Mouse (Mus musculus) forebrain, embryonic 16.5 days (tissue): ENCODE results near the gene Hirip3. TPM values are rescaled to one million over a fixed set of nuclear protein-coding genes. Genes with fewer than 3 reads are reported as not detected.

Source experiments
- ATAC-seq: fragments of 200-750 bp; cut with Nextera tagmentation; 2 replicates; pipeline ENCODE4 v1.8.0; 2017; ENCODE audit warnings: mild to moderate bottlenecking, moderate library complexity
- H3K27ac ChIP-seq: fragments of 300-500 bp; sonication (generic); 2 replicates; pipeline ENCODE4 v1.5.1; 2014; ENCODE audit warnings: low read length, control low read depth
- H3K27me3 ChIP-seq: fragments of 300-500 bp; sonication (generic); replicated peaks from 2 replicates; pipeline ENCODE4 v1.6.1; 2014; ENCODE audit warnings: low read length; ENCODE audit not compliant: control insufficient read depth, insufficient read depth
- H3K36me3 ChIP-seq: fragments of 300-500 bp; sonication (generic); 2 replicates; pipeline ENCODE4 v1.6.1; 2014; ENCODE audit not compliant: control insufficient read depth, insufficient read depth
- H3K4me1 ChIP-seq: fragments of 300-500 bp; sonication (generic); replicated peaks from 2 replicates; pipeline ENCODE4 v1.6.1; 2014; ENCODE audit warnings: low read length; ENCODE audit not compliant: control insufficient read depth, insufficient read depth
- H3K4me2 ChIP-seq: fragments of 300-500 bp; sonication (generic); 2 replicates; pipeline ENCODE4 v1.6.1; 2014; ENCODE audit warnings: mild to moderate bottlenecking, low read length, control low read depth
- H3K4me3 ChIP-seq: fragments of 300-500 bp; sonication (generic); replicated peaks from 2 replicates; pipeline ENCODE4 v1.5.1; 2014; ENCODE audit warnings: mild to moderate bottlenecking, low read length, control low read depth
- H3K9ac ChIP-seq: fragments of 300-500 bp; sonication (generic); replicated peaks from 2 replicates; pipeline ENCODE4 v1.6.1; 2014; ENCODE audit warnings: low read depth, low read length, control low read depth
- H3K9me3 ChIP-seq: fragments of 300-500 bp; sonication (generic); 2 replicates; pipeline ENCODE4 v1.6.1; 2016; ENCODE audit warnings: low read length; ENCODE audit not compliant: control insufficient read depth
- WGBS: fragments of 180-500 bp; shearing (Covaris S2); extraction: QIAGEN DNeasy Blood & Tissue Kit; methylation state at CpG from one replicate; pipeline ENCODE4 v1.1.7; 2014; 5-methylcytosine and 5-hydroxymethylcytosine counted together
- polyA plus RNA-seq: library from polyadenylated mRNA; unstranded; fragments of >200 nt; fragmentation: Nextera tagmentation; extraction: Ambion mirVana; gene quantifications from 2 replicates; pipeline ENCODE4 v1.2.1, GENCODE M21; 2015

Gene Hirip3
- polyA plus RNA-seq, 1 experiment from 2014 or later: 28.1 TPM

DNA sequence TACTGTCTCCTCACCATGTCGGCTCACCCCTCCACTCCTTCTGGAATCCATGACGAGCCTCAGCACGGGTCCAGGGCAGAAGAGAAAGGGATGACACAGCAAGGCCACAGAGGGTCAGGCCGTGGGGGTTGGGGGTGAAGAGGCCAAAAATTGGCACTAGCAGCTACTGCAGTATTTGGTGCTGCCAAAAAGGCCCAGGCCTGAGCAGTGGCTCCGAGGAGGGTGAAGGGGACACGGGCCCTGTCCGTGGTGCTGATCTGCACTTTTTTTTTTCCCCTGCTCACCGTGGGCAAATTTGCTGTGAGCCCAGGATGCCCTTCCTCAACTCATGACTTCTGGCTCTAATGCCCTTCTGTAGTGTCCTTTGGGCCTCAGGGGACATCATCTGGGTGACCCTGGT is 36.4 kb upstream of the Hirip3 start:
- no peak for ATAC-seq

DNA sequence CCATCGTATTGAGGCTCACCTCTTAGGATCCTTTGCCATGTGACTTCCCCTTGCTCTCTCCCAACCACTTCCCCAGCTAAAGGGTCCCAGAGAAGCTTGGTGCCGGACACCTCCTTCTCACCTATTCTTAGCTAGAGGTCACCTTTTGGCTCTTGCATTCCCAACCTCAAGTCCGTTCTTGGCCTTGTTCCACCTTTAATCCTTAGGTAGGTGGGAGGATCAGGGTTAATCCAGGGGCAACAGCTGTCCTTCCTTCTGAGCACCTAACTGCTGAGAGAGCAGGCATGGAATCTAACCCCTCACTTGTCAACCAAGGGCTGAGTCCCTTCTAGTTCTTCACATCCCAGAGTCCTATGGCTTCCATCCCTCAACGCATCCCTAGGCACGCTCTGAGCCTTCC is 35.8 kb upstream of the Hirip3 start:
- Histone ChIP-seq H3K9me3 (no peaks in the 10 kb centered on the region), H3K36me3 (no peaks in the 10 kb centered on the region), H3K27me3 (no peaks in the 10 kb centered on the region), H3K4me2 (no peak overlapping the region), H3K4me1 (peaks cover 28% of the 10 kb centered on the region), H3K27ac (no peak overlapping the region), H3K9ac (no peak overlapping the region), H3K4me3 (no peak overlapping the region)
- ATAC-seq: no peak
- 80% methylated on average over 5 of the region's 5 CpGs for WGBS

More for the DNA sequence above, 36.4 kb upstream of the Hirip3 start:
- WGBS: 29% methylated on average over 8 of the region's 8 CpGs
- no peaks in the 10 kb centered on the region for H3K9me3 ChIP-seq
- no peaks in the 10 kb centered on the region for H3K27me3 ChIP-seq
- H3K27ac ChIP-seq: no peak overlapping the region
- H3K9ac ChIP-seq: no peak overlapping the region
- peaks cover 28% of the 10 kb centered on the region for H3K4me1 ChIP-seq
- no peak overlapping the region for H3K4me2 ChIP-seq
- no peak overlapping the region for H3K4me3 ChIP-seq
- no peaks in the 10 kb centered on the region for H3K36me3 ChIP-seq

DNA sequence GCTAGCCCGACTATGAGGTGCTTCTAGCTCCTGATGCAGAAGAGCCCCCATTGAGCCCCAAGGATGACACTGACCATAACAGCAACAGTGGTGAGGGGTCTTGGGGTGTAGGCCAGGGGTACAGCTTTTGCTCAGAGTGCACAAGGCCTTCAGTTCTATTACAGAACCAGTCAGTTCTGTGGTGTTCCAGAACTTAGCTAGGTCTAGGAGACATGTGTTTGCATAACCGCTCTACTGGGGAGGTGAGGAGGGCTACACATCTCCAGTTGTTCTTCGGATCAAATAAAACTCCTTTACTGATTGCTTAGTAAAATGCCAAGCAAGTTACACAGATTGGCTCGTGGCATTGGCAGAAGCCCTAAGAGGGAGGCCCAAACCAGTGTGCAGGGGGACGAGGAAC is 30.2 kb upstream of the Hirip3 start, which contains the start of gene 4930451I11Rik:
TSS of gene 4930451I11Rik (minus strand) at position 101 of the 400 bp plus-strand sequence.
- ATAC-seq: peak; percentile 43; the same call in 1 of the 2 replicates
- Histone ChIP-seq H3K36me3 (no peaks in the 10 kb centered on the region), H3K4me2 (peak within 1 kb of the TSS; percentile 65), H3K27ac (no peak within 1 kb of the TSS), H3K9ac (0 out of 2 replicates have a peak within 1 kb of the TSS, but pooled peaks have one; percentile 34), H3K27me3 (no peaks in the 10 kb centered on the region), H3K4me3 (peak within 1 kb of the TSS; percentile 35), H3K4me1 (peaks cover 6% of the 10 kb centered on the region), H3K9me3 (no peaks in the 10 kb centered on the region)
- 58% methylated on average over 5 of the region's 5 CpGs for WGBS

DNA sequence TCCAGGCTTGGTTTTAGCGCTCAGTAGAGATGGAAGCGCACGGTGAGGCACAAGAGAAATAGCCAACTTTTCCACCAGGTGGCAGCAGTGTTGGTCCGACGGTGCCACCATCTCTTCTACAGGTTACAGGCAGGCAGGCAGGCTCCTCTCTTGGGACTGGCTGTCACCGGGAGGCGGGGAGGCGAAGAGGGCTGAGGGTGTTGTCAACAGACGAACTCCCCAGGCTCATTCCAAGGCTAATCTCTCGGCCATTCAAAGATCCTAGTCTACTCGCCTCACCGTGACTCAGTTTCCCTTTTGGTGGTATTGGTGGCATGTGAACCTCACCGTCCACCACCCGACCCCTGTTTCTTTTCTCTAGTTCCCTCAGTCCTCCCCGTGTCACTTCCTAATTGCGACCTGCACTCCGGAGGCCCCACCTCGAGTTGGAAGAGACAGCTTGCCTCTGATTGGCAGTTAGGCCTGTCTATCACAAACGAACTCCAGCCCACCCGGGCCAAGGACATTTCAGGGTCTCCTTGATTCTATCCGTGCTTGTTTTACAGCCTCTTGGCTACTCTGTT is 29.7 kb upstream of the Hirip3 start:
- Histone ChIP-seq H3K4me2 (peak overlapping the region; percentile 65), H3K9me3 (no peaks in the 10 kb centered on the region), H3K4me1 (peaks cover 6% of the 10 kb centered on the region), H3K4me3 (peak overlapping the region; percentile 35), H3K36me3 (no peaks in the 10 kb centered on the region), H3K27me3 (no peaks in the 10 kb centered on the region), H3K27ac (no peak overlapping the region), H3K9ac (0 out of 2 replicates have a peak overlapping the region, but pooled peaks have one; percentile 34)
- ATAC-seq: peak; percentile 92
- WGBS: under 1% methylated on average over 21 of the region's 21 CpGs

DNA sequence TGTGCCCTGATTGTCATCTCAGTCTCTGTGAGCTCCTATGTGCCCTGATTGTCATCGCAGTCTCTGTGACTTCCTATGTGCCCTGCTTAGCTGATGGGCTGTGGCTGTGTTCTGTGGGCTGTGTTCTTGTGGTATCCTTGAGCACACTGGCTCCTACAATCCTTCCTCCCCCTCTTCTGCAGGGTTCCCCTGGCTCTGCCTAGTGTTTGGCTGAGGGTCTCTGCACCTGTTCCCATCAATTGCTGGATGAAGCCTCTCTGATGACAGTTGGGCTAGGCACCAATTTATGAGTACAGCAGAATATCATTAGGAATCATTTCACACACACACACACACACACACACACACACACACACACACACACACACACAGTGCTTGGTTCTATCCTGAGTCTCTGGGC is 28.5 kb upstream of the Hirip3 start:
- H3K27me3 ChIP-seq: no peaks in the 10 kb centered on the region
- H3K4me3 ChIP-seq: no peak overlapping the region
- H3K9ac ChIP-seq: no peak overlapping the region
- WGBS: 100% methylated on average over 1 of the region's 1 CpGs
- peaks cover 6% of the 10 kb centered on the region for H3K4me1 ChIP-seq
- no peaks in the 10 kb centered on the region for H3K9me3 ChIP-seq
- H3K4me2 ChIP-seq: no peak overlapping the region
- no peaks in the 10 kb centered on the region for H3K36me3 ChIP-seq
- no peak for ATAC-seq
- no peak overlapping the region for H3K27ac ChIP-seq

DNA sequence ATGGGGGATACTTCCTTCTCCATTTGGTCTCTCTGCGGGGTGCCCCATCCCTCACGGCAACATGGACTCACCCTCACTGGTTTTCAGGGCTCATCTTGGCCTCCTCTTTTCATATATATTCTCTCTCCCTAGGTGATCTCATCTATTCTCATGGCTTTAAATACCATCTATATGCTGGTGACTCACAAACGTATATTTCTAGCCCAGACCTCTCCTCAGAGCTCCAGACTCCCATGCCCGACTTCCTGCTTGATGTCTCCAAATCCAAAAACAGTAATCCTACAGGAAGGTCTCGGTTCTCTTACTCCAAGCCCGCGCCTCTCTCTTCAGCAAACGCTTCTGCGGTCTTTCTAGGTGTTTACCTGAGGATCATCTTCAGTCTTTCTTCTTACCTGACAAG is 18.5 kb upstream of the Hirip3 start:
- no peak overlapping the region for H3K27ac ChIP-seq
- H3K9ac ChIP-seq: no peak overlapping the region
- H3K9me3 ChIP-seq: no peaks in the 10 kb centered on the region
- ATAC-seq: no peak
- 0 out of 2 replicates have a peak, but pooled peaks cover under 1% of the 10 kb centered on the region for H3K27me3 ChIP-seq
- H3K4me2 ChIP-seq: no peak overlapping the region
- no peak overlapping the region for H3K4me3 ChIP-seq
- H3K36me3 ChIP-seq: no peaks in the 10 kb centered on the region
- H3K4me1 ChIP-seq: peaks cover 8% of the 10 kb centered on the region
- WGBS: 80% methylated on average over 9 of the region's 9 CpGs

DNA sequence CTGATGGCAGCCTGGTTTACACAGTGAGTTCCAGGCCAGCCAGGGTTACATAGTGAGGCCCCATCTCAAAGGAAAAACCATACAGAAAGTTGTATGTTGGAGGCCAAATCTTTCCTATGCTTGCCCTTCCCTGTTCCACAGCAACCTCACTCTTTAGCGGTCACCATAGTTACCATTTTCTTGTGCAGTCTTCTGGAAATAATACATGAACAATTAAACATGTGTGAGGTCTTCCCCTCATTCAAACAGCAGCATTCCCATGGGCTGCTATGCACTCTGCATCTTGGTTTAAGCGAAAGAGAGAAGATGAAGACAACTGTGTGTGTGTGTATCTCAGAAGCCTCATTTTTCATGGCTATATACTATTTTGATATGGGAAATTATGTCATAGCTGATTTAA is 16.3 kb upstream of the Hirip3 start:
- H3K27ac ChIP-seq: no peak overlapping the region
- H3K9ac ChIP-seq: no peak overlapping the region
- no peaks in the 10 kb centered on the region for H3K9me3 ChIP-seq
- no peak for ATAC-seq
- peaks cover 19% of the 10 kb centered on the region for H3K4me1 ChIP-seq
- WGBS: 12% methylated on average over 2 of the region's 2 CpGs
- no peak overlapping the region for H3K4me2 ChIP-seq
- H3K27me3 ChIP-seq: peaks cover 4% of the 10 kb centered on the region; the same call in 1 of the 2 replicates
- H3K4me3 ChIP-seq: no peak overlapping the region
- H3K36me3 ChIP-seq: no peaks in the 10 kb centered on the region

DNA sequence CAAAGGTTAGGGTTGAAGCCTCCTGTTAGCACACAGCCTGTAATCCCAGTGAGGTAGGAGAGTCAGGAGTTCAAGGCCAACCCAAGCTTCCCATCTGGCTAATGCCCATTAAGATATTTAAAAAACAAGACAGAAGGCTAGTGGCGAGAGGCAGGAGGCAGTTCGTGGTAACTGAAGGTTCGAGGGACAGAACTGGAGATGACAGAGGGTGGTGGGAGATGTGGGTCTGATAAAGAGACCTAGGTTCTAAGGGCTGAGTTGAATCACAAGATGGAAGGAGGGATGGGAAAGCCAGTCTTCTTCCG is 14.7 kb upstream of the Hirip3 start, which contains the start of gene Doc2a:
TSS of gene Doc2a (plus strand) at position 301 of the 305 bp plus-strand sequence.
- no peaks in the 10 kb centered on the region for H3K36me3 ChIP-seq
- H3K4me3 ChIP-seq: peak within 1 kb of the TSS; percentile 60
- no peak for ATAC-seq
- peaks cover 19% of the 10 kb centered on the region for H3K4me1 ChIP-seq
- peak within 1 kb of the TSS; percentile 100 for H3K4me2 ChIP-seq
- H3K9ac ChIP-seq: peak within 1 kb of the TSS; percentile 69
- no peaks in the 10 kb centered on the region for H3K9me3 ChIP-seq
- H3K27ac ChIP-seq: no peak within 1 kb of the TSS
- WGBS: 27% methylated on average over 4 of the region's 4 CpGs
- H3K27me3 ChIP-seq: peaks cover 4% of the 10 kb centered on the region; the same call in 1 of the 2 replicates

DNA sequence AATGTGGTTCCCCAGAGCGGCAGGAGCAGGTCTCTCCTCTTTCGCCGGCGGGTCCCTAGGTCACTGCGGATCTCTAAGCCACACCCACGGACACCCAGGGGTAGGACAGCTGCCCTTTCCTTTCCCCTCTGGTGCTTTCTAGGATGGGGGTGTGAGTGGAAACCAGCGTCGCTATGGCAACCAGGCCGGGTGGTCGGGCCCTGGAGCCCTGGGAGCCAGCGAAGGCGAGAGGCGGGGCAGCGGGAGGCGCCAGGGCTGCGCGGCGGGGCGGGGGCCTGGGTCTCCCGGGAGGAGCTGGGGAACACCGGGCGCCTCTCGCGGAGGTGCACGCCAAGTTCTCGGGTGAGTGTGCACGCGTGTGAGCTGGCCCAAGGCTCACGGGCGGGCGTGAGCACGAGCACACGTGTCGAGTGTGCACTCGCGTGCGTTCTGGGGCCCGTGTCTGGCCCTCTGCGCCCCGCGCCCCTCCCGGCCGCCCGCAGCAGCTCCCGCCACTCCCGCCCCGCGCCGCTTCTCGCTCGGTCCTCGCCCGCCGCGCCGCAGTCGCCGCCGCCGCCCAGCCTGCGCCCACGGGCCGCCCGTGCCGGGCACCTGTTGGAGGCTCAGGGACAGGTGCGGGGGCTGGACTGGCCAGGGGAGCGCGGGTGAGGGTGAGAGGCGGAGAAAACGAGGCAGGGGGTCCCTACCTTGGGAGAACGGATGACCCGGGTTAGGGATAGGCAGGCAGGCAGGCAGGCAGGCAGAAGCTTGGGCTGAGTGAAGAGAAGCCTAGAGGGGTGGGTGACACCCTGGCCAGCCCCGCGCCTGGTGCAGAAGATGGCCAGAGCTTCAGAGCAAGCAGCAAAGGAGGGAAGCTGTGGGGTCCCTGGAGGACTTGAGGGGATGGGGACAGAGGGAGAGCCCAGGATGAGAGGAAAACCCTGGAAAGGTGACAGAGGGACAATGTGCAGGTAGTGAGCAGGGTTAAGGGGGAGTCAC is 14.1 kb upstream of the Hirip3 start:
- peak overlapping the region; percentile 60 for H3K4me3 ChIP-seq
- peak overlapping the region; percentile 100 for H3K4me2 ChIP-seq
- 1% methylated on average over 67 of the region's 74 CpGs for WGBS
- H3K9ac ChIP-seq: peak overlapping the region; percentile 69
- ATAC-seq: peak; percentile 60
- no peaks in the 10 kb centered on the region for H3K9me3 ChIP-seq
- 0 out of 2 replicates have a peak, but pooled peaks cover 3% of the 10 kb centered on the region for H3K36me3 ChIP-seq
- no peak overlapping the region for H3K27ac ChIP-seq
- H3K27me3 ChIP-seq: peaks cover 4% of the 10 kb centered on the region; the same call in 1 of the 2 replicates
- peaks cover 19% of the 10 kb centered on the region for H3K4me1 ChIP-seq
